Mouse (Mus musculus): ENCODE results near the gene Osbpl3. TPM values are rescaled to one million over a fixed set of nuclear protein-coding genes. Genes with fewer than 3 reads are reported as not detected.

The Osbpl3 gene
- polyA plus RNA-seq, 1 experiment from 2014 or later, result 4.1 TPM

GRCm38 (mm10) chr6:50419518-50420290 is 36.3 kb downstream of the Osbpl3 start:
- no peaks in the 10 kb centered on the region for H3K27me3 ChIP-seq (ENCODE audit: insufficient read depth, low read length)
- peak overlapping the region; percentile 10; the same call in 1 of the 2 replicates for H3K27ac ChIP-seq (ENCODE audit: low read depth)
- no peaks in the 10 kb centered on the region for H3K36me3 ChIP-seq (ENCODE audit: insufficient read depth)
- H3K9me3 ChIP-seq (ENCODE audit: low read depth, low read length), result no peaks in the 10 kb centered on the region
- WGBS, result 74% methylated on average over 10 of the region's 10 CpGs
- no peak for TF ChIP-seq CTCF (IDR thresholded peaks at IDR 0.05; ENCODE audit: low read depth)
- H3K4me1 ChIP-seq (ENCODE audit: insufficient read depth), result no peaks in the 10 kb centered on the region
- H3K4me2 ChIP-seq, result no peak overlapping the region
- H3K4me3 ChIP-seq (ENCODE audit: low read depth, low read length), result no peak overlapping the region
- DNase-seq, result no peak
- no peak for ATAC-seq (ENCODE audit: insufficient read depth)
- no peak overlapping the region for H3K9ac ChIP-seq

GRCm38 (mm10) chr6:50418951-50419350 is 37.0 kb downstream of the Osbpl3 start:
- Histone ChIP-seq H3K9ac (no peak overlapping the region), H3K27ac (ENCODE audit: low read depth) (no peak overlapping the region; the same call in 1 of the 2 replicates), H3K4me3 (ENCODE audit: low read depth, low read length) (no peak overlapping the region), H3K9me3 (ENCODE audit: low read depth, low read length) (no peaks in the 10 kb centered on the region), H3K4me2 (no peak overlapping the region), H3K36me3 (ENCODE audit: insufficient read depth) (no peaks in the 10 kb centered on the region), H3K4me1 (ENCODE audit: insufficient read depth) (no peaks in the 10 kb centered on the region), H3K27me3 (ENCODE audit: insufficient read depth, low read length) (no peaks in the 10 kb centered on the region)
- WGBS, result 82% methylated on average over 4 of the region's 4 CpGs
- ATAC-seq (ENCODE audit: insufficient read depth), result no peak
- no peak for DNase-seq
- no peak for TF ChIP-seq CTCF (IDR thresholded peaks at IDR 0.05; ENCODE audit: low read depth)

GRCm38 (mm10) chr6:50416854-50417253 is 39.1 kb downstream of the Osbpl3 start:
- Histone ChIP-seq H3K9ac (no peak overlapping the region), H3K4me3 (ENCODE audit: low read depth, low read length) (no peak overlapping the region), H3K9me3 (ENCODE audit: low read depth, low read length) (no peaks in the 10 kb centered on the region), H3K4me2 (no peak overlapping the region), H3K4me1 (ENCODE audit: insufficient read depth) (no peaks in the 10 kb centered on the region), H3K27ac (ENCODE audit: low read depth) (no peak overlapping the region), H3K27me3 (ENCODE audit: insufficient read depth, low read length) (no peaks in the 10 kb centered on the region), H3K36me3 (ENCODE audit: insufficient read depth) (no peaks in the 10 kb centered on the region)
- no peak for ATAC-seq (ENCODE audit: insufficient read depth)
- WGBS, result 93% methylated on average over 5 of the region's 5 CpGs
- TF ChIP-seq CTCF (IDR thresholded peaks at IDR 0.05; ENCODE audit: low read depth), result no peak
- no peak for DNase-seq

- WGBS, result 76% methylated on average over 6 of the region's 6 CpGs
- no peak overlapping the region for H3K4me3 ChIP-seq (ENCODE audit: low read depth, low read length)
- TF ChIP-seq CTCF (IDR thresholded peaks at IDR 0.05; ENCODE audit: low read depth), result no peak
Observed at GRCm38 (mm10) chr6:50415431-50415830, 40.6 kb downstream of the Osbpl3 start.

GRCm38 (mm10) chr6:50414547-50414946 is 41.5 kb downstream of the Osbpl3 start:
- peak overlapping the region; percentile 42; the same call in 1 of the 2 replicates for H3K27ac ChIP-seq (ENCODE audit: low read depth)
- 38% methylated on average over 6 of the region's 6 CpGs for WGBS
- H3K4me1 ChIP-seq (ENCODE audit: insufficient read depth), result no peaks in the 10 kb centered on the region
- no peak overlapping the region for H3K9ac ChIP-seq
- H3K27me3 ChIP-seq (ENCODE audit: insufficient read depth, low read length), result no peaks in the 10 kb centered on the region
- no peak overlapping the region for H3K4me2 ChIP-seq
- H3K9me3 ChIP-seq (ENCODE audit: low read depth, low read length), result no peaks in the 10 kb centered on the region
- ATAC-seq (ENCODE audit: insufficient read depth) (no peak), DNase-seq (peak; percentile 44)
- no peak for TF ChIP-seq CTCF (IDR thresholded peaks at IDR 0.05; ENCODE audit: low read depth)
- no peak overlapping the region for H3K4me3 ChIP-seq (ENCODE audit: low read depth, low read length)
- no peaks in the 10 kb centered on the region for H3K36me3 ChIP-seq (ENCODE audit: insufficient read depth)

More at GRCm38 (mm10) chr6:50415431-50415830, 40.6 kb downstream of the Osbpl3 start:
- no peak overlapping the region for H3K9ac ChIP-seq
- DNase-seq (no peak), ATAC-seq (ENCODE audit: insufficient read depth) (no peak)
- H3K9me3 ChIP-seq (ENCODE audit: low read depth, low read length), result no peaks in the 10 kb centered on the region
- no peaks in the 10 kb centered on the region for H3K27me3 ChIP-seq (ENCODE audit: insufficient read depth, low read length)
- no peak overlapping the region for H3K4me2 ChIP-seq
- H3K27ac ChIP-seq (ENCODE audit: low read depth), result no peak overlapping the region
- no peaks in the 10 kb centered on the region for H3K4me1 ChIP-seq (ENCODE audit: insufficient read depth)
- no peaks in the 10 kb centered on the region for H3K36me3 ChIP-seq (ENCODE audit: insufficient read depth)

GRCm38 (mm10) chr6:50413381-50413780 is 42.6 kb downstream of the Osbpl3 start:
- Histone ChIP-seq H3K4me1 (ENCODE audit: insufficient read depth) (no peaks in the 10 kb centered on the region), H3K36me3 (ENCODE audit: insufficient read depth) (no peaks in the 10 kb centered on the region), H3K4me2 (no peak overlapping the region), H3K27me3 (ENCODE audit: insufficient read depth, low read length) (no peaks in the 10 kb centered on the region), H3K9ac (no peak overlapping the region), H3K27ac (ENCODE audit: low read depth) (no peak overlapping the region), H3K9me3 (ENCODE audit: low read depth, low read length) (no peaks in the 10 kb centered on the region), H3K4me3 (ENCODE audit: low read depth, low read length) (no peak overlapping the region)
- WGBS, result 89% methylated on average over 1 of the region's 1 CpGs
- TF ChIP-seq CTCF (IDR thresholded peaks at IDR 0.05; ENCODE audit: low read depth), result no peak
- DNase-seq, result no peak
- no peak for ATAC-seq (ENCODE audit: insufficient read depth)

- Histone ChIP-seq H3K27ac (ENCODE audit: low read depth) (no peak overlapping the region), H3K4me2 (no peak overlapping the region), H3K4me3 (ENCODE audit: low read depth, low read length) (no peak overlapping the region), H3K4me1 (ENCODE audit: insufficient read depth) (no peaks in the 10 kb centered on the region), H3K9ac (no peak overlapping the region), H3K36me3 (ENCODE audit: insufficient read depth) (no peaks in the 10 kb centered on the region), H3K27me3 (ENCODE audit: insufficient read depth, low read length) (no peaks in the 10 kb centered on the region), H3K9me3 (ENCODE audit: low read depth, low read length) (no peaks in the 10 kb centered on the region)
- 17% methylated on average over 4 of the region's 4 CpGs for WGBS
- DNase-seq (peak; percentile 7), ATAC-seq (ENCODE audit: insufficient read depth) (no peak)
- no peak for TF ChIP-seq CTCF (IDR thresholded peaks at IDR 0.05; ENCODE audit: low read depth)
Observed at GRCm38 (mm10) chr6:50412174-50412573, 43.8 kb downstream of the Osbpl3 start.
